Mouse (Mus musculus) heart, embryonic 15.5 days (tissue): ENCODE measurements around the gene Trim72. TPM values are rescaled to one million over a fixed set of nuclear protein-coding genes. Genes with fewer than 3 reads are reported as not detected.
"Not testable (repeated sequence)": the region's sequence is repeated elsewhere in the genome, so short reads cannot be mapped to it uniquely, and the experiment has no call there.

Experiments
- ATAC-seq: fragments of 200-750 bp; cut with Nextera tagmentation; replicated peaks from 2 replicates; pipeline ENCODE4 v1.8.0; 2017; ENCODE audit warnings: low read depth, moderate TSS enrichment; ENCODE audit not compliant: insufficient number of reproducible peaks, insufficient read depth, low FRiP score
- H3K27ac ChIP-seq: fragments of 300-500 bp; sonication (generic); 2 replicates; pipeline ENCODE4 v1.5.1; 2015; ENCODE audit warnings: mild to moderate bottlenecking, inconsistent platforms
- H3K27me3 ChIP-seq: fragments of 300-500 bp; sonication (generic); 2 replicates; pipeline ENCODE4 v1.6.1; 2015; ENCODE audit warnings: inconsistent platforms
- H3K36me3 ChIP-seq: fragments of 300-500 bp; sonication (generic); 2 replicates; pipeline ENCODE4 v1.6.1; 2015; ENCODE audit warnings: mild to moderate bottlenecking, inconsistent platforms
- H3K4me1 ChIP-seq: fragments of 300-500 bp; sonication (generic); replicated peaks from 2 replicates; pipeline ENCODE4 v1.6.1; 2015; ENCODE audit warnings: inconsistent platforms
- H3K4me2 ChIP-seq: fragments of 300-500 bp; sonication (generic); 2 replicates; pipeline ENCODE4 v1.6.1; 2015; ENCODE audit warnings: inconsistent platforms, mild to moderate bottlenecking, moderate library complexity
- H3K4me3 ChIP-seq: fragments of 300-500 bp; sonication (generic); 2 replicates; pipeline ENCODE4 v1.5.1; 2015; ENCODE audit warnings: mild to moderate bottlenecking, inconsistent platforms
- H3K9ac ChIP-seq: fragments of 300-500 bp; sonication (generic); 2 replicates; pipeline ENCODE4 v1.6.1; 2015; ENCODE audit warnings: mild to moderate bottlenecking, inconsistent platforms
- H3K9me3 ChIP-seq: fragments of 300-500 bp; sonication (generic); replicated peaks from 2 replicates; pipeline ENCODE4 v1.6.1; 2016; ENCODE audit warnings: inconsistent platforms
- WGBS: fragments of 180-500 bp; shearing (Covaris S2); methylation state at CpG from one replicate; pipeline ENCODE4 v1.1.7; 2015; ENCODE audit warnings: mixed read lengths; 5-methylcytosine and 5-hydroxymethylcytosine counted together
- polyA plus RNA-seq: library from polyadenylated mRNA; unstranded; fragments of >200 nt; fragmentation: Nextera tagmentation; extraction: Ambion mirVana; gene quantifications from 2 replicates; pipeline ENCODE4 v1.2.1, GENCODE M21; 2015

Trim72 gene
- polyA plus RNA-seq, 1 experiment from 2014 or later: 0.77 TPM

- WGBS: 84% methylated on average over 3 of the region's 3 CpGs
- ATAC-seq: no peak
- no peak overlapping the region for H3K27ac ChIP-seq
- no peak overlapping the region for H3K4me2 ChIP-seq
- no peak overlapping the region for H3K4me3 ChIP-seq
- no peak overlapping the region for H3K9ac ChIP-seq
- H3K27me3 ChIP-seq: no peaks in the 10 kb centered on the region
- H3K36me3 ChIP-seq: no peaks in the 10 kb centered on the region
- H3K9me3 ChIP-seq: no peaks in the 10 kb centered on the region
- no peaks in the 10 kb centered on the region for H3K4me1 ChIP-seq
These were observed 29.2 kb downstream of the Trim72 start for GRCm38 (mm10) chr7:128032989-128033293.

GRCm38 (mm10) chr7:128033616-128034015 is 29.9 kb downstream of the Trim72 start:
- no peak overlapping the region for H3K27ac ChIP-seq
- ATAC-seq: no peak
- WGBS: 91% methylated on average over 4 of the region's 4 CpGs
- no peaks in the 10 kb centered on the region for H3K9me3 ChIP-seq
- no peaks in the 10 kb centered on the region for H3K4me1 ChIP-seq
- no peaks in the 10 kb centered on the region for H3K27me3 ChIP-seq
- H3K4me2 ChIP-seq: no peak overlapping the region
- no peak overlapping the region for H3K9ac ChIP-seq
- H3K36me3 ChIP-seq: no peaks in the 10 kb centered on the region
- no peak overlapping the region for H3K4me3 ChIP-seq

- not testable (repeated sequence) for ATAC-seq, H3K9ac ChIP-seq, H3K4me3 ChIP-seq, H3K36me3 ChIP-seq, H3K4me1 ChIP-seq, H3K27ac ChIP-seq, H3K4me2 ChIP-seq, H3K9me3 ChIP-seq, H3K27me3 ChIP-seq
- 67% methylated on average over 15 of the region's 15 CpGs for WGBS
These were observed 38.5 kb downstream of the Trim72 start for GRCm38 (mm10) chr7:128042161-128042820.

GRCm38 (mm10) chr7:128044142-128044785 is 40.5 kb downstream of the Trim72 start:
- WGBS: 69% methylated on average over 4 of the region's 4 CpGs

GRCm38 (mm10) chr7:128045640-128046039 is 41.9 kb downstream of the Trim72 start:
- no peak for ATAC-seq
- 22% methylated on average over 2 of the region's 2 CpGs for WGBS
- no peaks in the 10 kb centered on the region for H3K36me3 ChIP-seq
- no peaks in the 10 kb centered on the region for H3K27me3 ChIP-seq
- H3K27ac ChIP-seq: no peak overlapping the region
- no peaks in the 10 kb centered on the region for H3K4me1 ChIP-seq
- no peak overlapping the region for H3K4me2 ChIP-seq
- H3K9me3 ChIP-seq: no peaks in the 10 kb centered on the region
- no peak overlapping the region for H3K4me3 ChIP-seq
- no peak overlapping the region for H3K9ac ChIP-seq

More at GRCm38 (mm10) chr7:128044142-128044785, 40.5 kb downstream of the Trim72 start:
- no peak overlapping the region for H3K4me2 ChIP-seq
- H3K4me3 ChIP-seq: no peak overlapping the region
- no peaks in the 10 kb centered on the region for H3K9me3 ChIP-seq
- H3K27ac ChIP-seq: no peak overlapping the region
- no peaks in the 10 kb centered on the region for H3K4me1 ChIP-seq
- H3K9ac ChIP-seq: no peak overlapping the region
- no peaks in the 10 kb centered on the region for H3K36me3 ChIP-seq
- no peak for ATAC-seq
- no peaks in the 10 kb centered on the region for H3K27me3 ChIP-seq

- H3K27ac ChIP-seq: no peak overlapping the region
- no peaks in the 10 kb centered on the region for H3K27me3 ChIP-seq
- no peak overlapping the region for H3K4me2 ChIP-seq
- WGBS: 76% methylated on average over 4 of the region's 4 CpGs
- no peaks in the 10 kb centered on the region for H3K36me3 ChIP-seq
- no peak overlapping the region for H3K4me3 ChIP-seq
- no peaks in the 10 kb centered on the region for H3K4me1 ChIP-seq
- H3K9me3 ChIP-seq: no peaks in the 10 kb centered on the region
- no peak for ATAC-seq
- H3K9ac ChIP-seq: no peak overlapping the region
These were observed 45.1 kb downstream of the Trim72 start for GRCm38 (mm10) chr7:128048819-128049218.

- no peak for ATAC-seq
- no peak overlapping the region for H3K4me2 ChIP-seq
- WGBS: 58% methylated on average over 2 of the region's 2 CpGs
- no peak overlapping the region for H3K27ac ChIP-seq
- no peaks in the 10 kb centered on the region for H3K9me3 ChIP-seq
- H3K9ac ChIP-seq: no peak overlapping the region
- no peaks in the 10 kb centered on the region for H3K27me3 ChIP-seq
- H3K36me3 ChIP-seq: no peaks in the 10 kb centered on the region
- no peak overlapping the region for H3K4me3 ChIP-seq
- no peaks in the 10 kb centered on the region for H3K4me1 ChIP-seq
These were observed 45.5 kb downstream of the Trim72 start for GRCm38 (mm10) chr7:128049254-128049653.

GRCm38 (mm10) chr7:128050739-128051138 is 47.0 kb downstream of the Trim72 start:
- Histone ChIP-seq H3K4me3 (no peak overlapping the region), H3K36me3 (no peaks in the 10 kb centered on the region), H3K9me3 (no peaks in the 10 kb centered on the region), H3K27ac (no peak overlapping the region), H3K4me1 (no peaks in the 10 kb centered on the region), H3K27me3 (no peaks in the 10 kb centered on the region), H3K9ac (no peak overlapping the region), H3K4me2 (no peak overlapping the region)
- WGBS: 49% methylated on average over 4 of the region's 4 CpGs
- no peak for ATAC-seq

- Histone ChIP-seq H3K4me3 (no peak overlapping the region), H3K4me1 (no peaks in the 10 kb centered on the region), H3K4me2 (no peak overlapping the region), H3K27ac (no peak overlapping the region), H3K27me3 (no peaks in the 10 kb centered on the region), H3K36me3 (no peaks in the 10 kb centered on the region), H3K9me3 (no peaks in the 10 kb centered on the region), H3K9ac (no peak overlapping the region)
- WGBS: 69% methylated on average over 5 of the region's 5 CpGs
- no peak for ATAC-seq
These were observed 49.3 kb downstream of the Trim72 start for GRCm38 (mm10) chr7:128053061-128053460.

- no peak for ATAC-seq
- no peaks in the 10 kb centered on the region for H3K27me3 ChIP-seq
- 59% methylated on average over 3 of the region's 3 CpGs for WGBS
- no peak overlapping the region for H3K4me2 ChIP-seq
- H3K9me3 ChIP-seq: no peaks in the 10 kb centered on the region
- no peak overlapping the region for H3K27ac ChIP-seq
- H3K9ac ChIP-seq: no peak overlapping the region
- H3K4me1 ChIP-seq: no peaks in the 10 kb centered on the region
- H3K4me3 ChIP-seq: no peak overlapping the region
- no peaks in the 10 kb centered on the region for H3K36me3 ChIP-seq
These were observed 53.2 kb downstream of the Trim72 start for GRCm38 (mm10) chr7:128056917-128057444.

- Histone ChIP-seq H3K4me1 (no peaks in the 10 kb centered on the region), H3K9me3 (no peaks in the 10 kb centered on the region), H3K4me2 (no peak overlapping the region), H3K36me3 (no peaks in the 10 kb centered on the region), H3K4me3 (no peak overlapping the region), H3K27me3 (no peaks in the 10 kb centered on the region), H3K9ac (no peak overlapping the region), H3K27ac (no peak overlapping the region)
- WGBS: 74% methylated on average over 8 of the region's 8 CpGs
- ATAC-seq: no peak
These were observed 54.1 kb downstream of the Trim72 start for GRCm38 (mm10) chr7:128057860-128058259.

- H3K4me2 ChIP-seq: no peak overlapping the region
- WGBS: 54% methylated on average over 7 of the region's 7 CpGs
- H3K4me3 ChIP-seq: no peak overlapping the region
- no peak for ATAC-seq
- H3K36me3 ChIP-seq: no peaks in the 10 kb centered on the region
- no peak overlapping the region for H3K27ac ChIP-seq
- no peaks in the 10 kb centered on the region for H3K4me1 ChIP-seq
- no peak overlapping the region for H3K9ac ChIP-seq
- H3K27me3 ChIP-seq: no peaks in the 10 kb centered on the region
- H3K9me3 ChIP-seq: no peaks in the 10 kb centered on the region
These were observed 54.8 kb downstream of the Trim72 start for GRCm38 (mm10) chr7:128058576-128058975.
